Mouse (Mus musculus) heart, postnatal 0 days (tissue): Measurements from ENCODE around the gene Sectm1b. TPM values are rescaled to one million over a fixed set of nuclear protein-coding genes. Genes with fewer than 3 reads are reported as not detected.
A peak's percentile ranks its signal among the peaks of the same experiment; 100 is the strongest.
"Not testable (repeated sequence)": the region's sequence is repeated elsewhere in the genome, so short reads cannot be mapped to it uniquely, and the experiment has no call there.

Experiments
- ATAC-seq: fragments of 200-750 bp; cut with Nextera tagmentation; 2 replicates; pipeline ENCODE4 v1.8.0; 2017; ENCODE audit warnings: low read depth, moderate number of reproducible peaks, moderate library complexity; ENCODE audit not compliant: insufficient read depth
- DNase-seq: peaks from one replicate; pipeline ENCODE4 v3.0.0-alpha.2; 2016; ENCODE audit warnings: low spot score
- H3K27ac ChIP-seq: fragments of 300-500 bp; sonication (generic); 2 replicates; pipeline ENCODE4 v1.5.1; 2014; ENCODE audit warnings: low read depth, mild to moderate bottlenecking
- H3K27me3 ChIP-seq: fragments of 300-500 bp; sonication (generic); 2 replicates; pipeline ENCODE4 v1.6.1; 2014; ENCODE audit warnings: low read length, mixed read lengths; ENCODE audit not compliant: control insufficient read depth, insufficient read depth
- H3K36me3 ChIP-seq: fragments of 300-500 bp; sonication (generic); replicated peaks from 2 replicates; pipeline ENCODE4 v1.6.1; 2014; ENCODE audit warnings: low read length, mixed read lengths; ENCODE audit not compliant: control insufficient read depth, insufficient read depth
- H3K4me1 ChIP-seq: fragments of 300-500 bp; sonication (generic); 2 replicates; pipeline ENCODE4 v1.6.1; 2014; ENCODE audit warnings: antibody characterized with exemption; ENCODE audit not compliant: control insufficient read depth, insufficient read depth
- H3K4me2 ChIP-seq: fragments of 300-500 bp; sonication (generic); 2 replicates; pipeline ENCODE4 v1.6.1; 2014; ENCODE audit warnings: low read depth, mild to moderate bottlenecking, low read length, moderate library complexity
- H3K4me3 ChIP-seq: fragments of 300-500 bp; sonication (generic); 2 replicates; pipeline ENCODE4 v1.5.1; 2014; ENCODE audit warnings: low read depth, low read length
- H3K9ac ChIP-seq: fragments of 300-500 bp; sonication (generic); replicated peaks from 2 replicates; pipeline ENCODE4 v1.6.1; 2014; ENCODE audit warnings: low read depth, low read length, mixed read lengths
- H3K9me3 ChIP-seq: fragments of 300-500 bp; sonication (generic); replicated peaks from 2 replicates; pipeline ENCODE4 v1.6.1; 2016; ENCODE audit warnings: low read length; ENCODE audit not compliant: control insufficient read depth
- CTCF ChIP-seq: IDR thresholded peaks from 2 replicates; pipeline ENCODE4 v1.5.1; 2016; ENCODE audit warnings: antibody characterized with exemption, control low read depth, low read depth
- EP300 ChIP-seq: IDR thresholded peaks from 2 replicates; pipeline ENCODE4 v1.6.1; 2016; ENCODE audit warnings: antibody characterized with exemption, low read depth
- WGBS: fragments of 180-500 bp; shearing (Covaris S2); extraction: QIAGEN DNeasy Blood & Tissue Kit; methylation state at CpG from one replicate; pipeline ENCODE4 v1.1.7; 2014; 5-methylcytosine and 5-hydroxymethylcytosine counted together
- polyA plus RNA-seq: library from polyadenylated mRNA; unstranded; fragments of >200 nt; fragmentation: Nextera tagmentation; extraction: Ambion mirVana; gene quantifications from 2 replicates; pipeline ENCODE4 v1.2.1, GENCODE M21; 2015
- total RNA-seq: library from RNA; depleted of rRNA; stranded (reverse); fragments of >200 nt; gene quantifications from 2 replicates; pipeline ENCODE4 v1.2.3, GENCODE M21; 2014; ENCODE audit warnings: low replicate concordance

The Sectm1b gene
- total and polyA plus RNA-seq, 2 experiments from 2014 or later, result 0.10 TPM; not detected in 1

DNA sequence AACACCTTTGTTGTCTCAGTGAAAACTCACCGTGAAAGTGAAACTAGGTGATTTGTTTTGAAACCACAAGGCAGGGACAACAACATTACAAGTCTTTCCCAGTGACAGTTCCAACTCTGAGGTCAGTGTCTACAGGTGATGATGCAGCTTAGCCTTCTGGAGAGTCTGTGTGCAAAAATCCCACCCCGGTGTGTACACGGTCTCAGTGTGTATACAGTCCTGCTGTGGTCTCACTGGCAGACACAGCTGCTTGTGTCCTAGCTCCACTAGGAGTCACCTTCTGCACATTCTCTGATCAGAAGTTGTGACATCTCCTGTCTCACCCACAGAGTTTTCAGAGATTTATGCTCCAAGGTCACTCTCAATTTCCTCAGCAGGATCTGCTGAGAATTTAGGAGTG is 828 bp upstream of the Sectm1b start:
- WGBS, result 79% methylated on average over 3 of the region's 3 CpGs
- Histone ChIP-seq H3K27ac (no peak overlapping the region), H3K9me3 (no peaks in the 10 kb centered on the region), H3K4me2 (no peak overlapping the region), H3K4me1 (peaks cover 4% of the 10 kb centered on the region; the same call in 1 of the 2 replicates), H3K27me3 (peaks cover 5% of the 10 kb centered on the region; the same call in 1 of the 2 replicates), H3K4me3 (no peak overlapping the region), H3K36me3 (no peaks in the 10 kb centered on the region), H3K9ac (no peak overlapping the region)
- peak; percentile 22 for DNase-seq
- ATAC-seq, result no peak
- TF ChIP-seq CTCF (peak; percentile 47; the same call in 1 of the 2 replicates), EP300 (no peak)

DNA sequence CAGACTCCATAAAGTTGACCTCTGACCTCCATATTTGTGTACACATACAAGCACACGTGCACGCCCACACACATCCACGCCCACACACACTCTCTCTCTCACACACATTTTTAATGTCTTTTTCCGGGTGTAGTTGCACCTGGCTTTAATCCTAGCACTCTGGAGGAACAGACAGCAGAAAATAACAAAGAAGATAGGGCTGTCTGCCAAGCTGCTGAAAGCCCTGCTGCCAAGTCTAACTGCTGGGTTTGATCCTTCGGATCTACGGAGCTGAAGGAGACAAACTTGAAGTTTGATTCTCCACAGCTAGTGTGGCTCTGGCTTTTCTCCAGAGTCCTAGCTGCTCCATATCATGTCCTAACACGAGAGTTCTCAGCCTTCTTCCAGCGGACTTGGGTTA is 1.8 kb downstream of the Sectm1b start:
- Histone ChIP-seq H3K9me3 (no peaks in the 10 kb centered on the region), H3K9ac (no peak overlapping the region), H3K27ac (no peak overlapping the region), H3K4me2 (no peak overlapping the region), H3K4me3 (no peak overlapping the region), H3K27me3 (peaks cover 5% of the 10 kb centered on the region; the same call in 1 of the 2 replicates), H3K36me3 (no peaks in the 10 kb centered on the region), H3K4me1 (peaks cover 4% of the 10 kb centered on the region; the same call in 1 of the 2 replicates)
- 25% methylated on average over 8 of the region's 8 CpGs for WGBS
- DNase-seq (peak; percentile 31), ATAC-seq (no peak)
- TF ChIP-seq CTCF (no peak), EP300 (no peak)

DNA sequence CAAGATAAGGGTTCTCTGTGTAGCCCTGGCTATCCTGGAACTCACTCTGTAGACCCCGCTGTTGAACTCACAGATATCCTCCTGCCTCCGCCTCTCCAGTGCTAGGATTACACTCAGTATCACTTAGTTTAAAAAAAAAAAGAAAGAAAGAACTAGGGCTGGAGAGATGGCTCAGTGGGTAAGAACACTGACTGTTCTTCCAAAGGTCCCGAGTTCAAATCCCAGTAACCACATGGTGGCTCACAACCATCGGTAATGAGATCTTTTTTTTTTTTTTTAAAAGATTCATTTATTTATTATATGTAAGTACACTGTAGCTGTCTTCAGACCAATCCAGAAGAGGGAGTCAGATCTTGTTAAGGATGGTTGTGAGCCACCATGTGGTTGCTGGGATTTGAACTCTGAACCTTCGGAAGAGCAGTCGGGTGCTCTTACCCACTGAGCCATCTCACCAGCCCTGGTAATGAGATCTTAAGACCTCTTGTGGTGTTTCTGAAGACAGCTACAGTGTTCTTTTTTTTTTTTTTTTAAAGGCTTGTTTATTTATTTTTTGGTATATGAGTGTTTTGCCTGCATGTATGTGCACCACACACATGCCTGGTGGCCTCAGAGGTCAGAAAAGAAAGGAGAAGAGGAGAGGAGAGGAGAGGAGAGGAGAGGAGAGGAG is 2.8 kb downstream of the Sectm1b start:
- DNase-seq, H3K4me1 ChIP-seq, H3K9ac ChIP-seq, H3K36me3 ChIP-seq, H3K4me2 ChIP-seq, H3K27ac ChIP-seq, H3K9me3 ChIP-seq, H3K27me3 ChIP-seq, H3K4me3 ChIP-seq, ATAC-seq: not testable (repeated sequence)
- 89% methylated on average over 6 of the region's 6 CpGs for WGBS

- peaks cover 7% of the 10 kb centered on the region; the same call in 1 of the 2 replicates for H3K27me3 ChIP-seq
- DNase-seq (no peak), ATAC-seq (no peak)
- H3K9me3 ChIP-seq, result no peaks in the 10 kb centered on the region
- WGBS, result 88% methylated on average over 4 of the region's 4 CpGs
- H3K36me3 ChIP-seq, result no peaks in the 10 kb centered on the region
- TF ChIP-seq EP300, result no peak
- no peak for TF ChIP-seq CTCF
- H3K4me2 ChIP-seq, result no peak overlapping the region
- H3K9ac ChIP-seq, result no peak overlapping the region
- H3K4me1 ChIP-seq, result peaks cover 9% of the 10 kb centered on the region; the same call in 1 of the 2 replicates
- no peak overlapping the region for H3K4me3 ChIP-seq
- no peak overlapping the region for H3K27ac ChIP-seq
These were observed 3.9 kb downstream of the Sectm1b start for GRCm38 (mm10) chr11:121059471-121059870.

GRCm38 (mm10) chr11:121058956-121059355 is 4.4 kb downstream of the Sectm1b start:
- ATAC-seq (no peak), DNase-seq (no peak)
- Histone ChIP-seq H3K9ac (no peak overlapping the region), H3K27me3 (peaks cover 7% of the 10 kb centered on the region; the same call in 1 of the 2 replicates), H3K4me1 (peaks cover 9% of the 10 kb centered on the region; the same call in 1 of the 2 replicates), H3K36me3 (no peaks in the 10 kb centered on the region), H3K4me3 (no peak overlapping the region), H3K27ac (no peak overlapping the region), H3K9me3 (no peaks in the 10 kb centered on the region), H3K4me2 (no peak overlapping the region)
- no peak for TF ChIP-seq CTCF
- no peak for TF ChIP-seq EP300
- 87% methylated on average over 4 of the region's 4 CpGs for WGBS

GRCm38 (mm10) chr11:121058122-121058521 is 5.2 kb downstream of the Sectm1b start:
- 68% methylated on average over 5 of the region's 5 CpGs for WGBS
- DNase-seq (no peak), ATAC-seq (no peak)
- Histone ChIP-seq H3K4me2 (no peak overlapping the region), H3K4me1 (peaks cover 9% of the 10 kb centered on the region; the same call in 1 of the 2 replicates), H3K4me3 (no peak overlapping the region), H3K9me3 (no peaks in the 10 kb centered on the region), H3K27ac (no peak overlapping the region), H3K9ac (no peak overlapping the region), H3K36me3 (no peaks in the 10 kb centered on the region), H3K27me3 (peaks cover 7% of the 10 kb centered on the region; the same call in 1 of the 2 replicates)
- TF ChIP-seq CTCF, result no peak
- TF ChIP-seq EP300, result no peak
